Mouse (Mus musculus): ENCODE measurements around the gene Prss8.
A peak's percentile ranks its signal among the peaks of the same experiment; 100 is the strongest.

Gene Prss8

GRCm38 (mm10) chr7:127894480-127894879, 35.4 kb downstream of the Prss8 start:
- no peak for DNase-seq

- no peak for DNase-seq
Measured at GRCm38 (mm10) chr7:127890798-127891197, 39.1 kb downstream of the Prss8 start, which contains the start of gene Prss53. TSS of gene Prss53 (minus strand) at chr7:127890970.

- no peak for DNase-seq
Measured at GRCm38 (mm10) chr7:127888821-127889220, 41.1 kb downstream of the Prss8 start.

GRCm38 (mm10) chr7:127887781-127888180, 42.1 kb downstream of the Prss8 start:
- no peak for DNase-seq

GRCm38 (mm10) chr7:127887191-127887590, 42.7 kb downstream of the Prss8 start:
- DNase-seq, result no peak

GRCm38 (mm10) chr7:127886551-127886950, 43.4 kb downstream of the Prss8 start:
- no peak for DNase-seq

GRCm38 (mm10) chr7:127885951-127886350, 44.0 kb downstream of the Prss8 start:
- no peak for DNase-seq

- DNase-seq, result no peak
Measured at GRCm38 (mm10) chr7:127880431-127880830, 49.5 kb downstream of the Prss8 start.

- DNase-seq, result no peak
Measured at GRCm38 (mm10) chr7:127879301-127879700, 50.6 kb downstream of the Prss8 start.

GRCm38 (mm10) chr7:127876467-127877348, 53.2 kb downstream of the Prss8 start, which contains the start of gene Zfp668:
TSS of gene Zfp668 (minus strand) at chr7:127876828.
- peak; percentile 98 for DNase-seq

GRCm38 (mm10) chr7:127876041-127876466, 53.9 kb downstream of the Prss8 start, which contains the start of gene Zfp646:
TSS of gene Zfp646 (plus strand) at chr7:127876221.
- DNase-seq, result peak; percentile 95

Measured in retina, postnatal 1 day (tissue).